Mouse (Mus musculus) neural tube, embryonic 15.5 days (tissue): ENCODE measurements around the gene Mapre3. TPM values are rescaled to one million over a fixed set of nuclear protein-coding genes. Genes with fewer than 3 reads are reported as not detected.

Source experiments
- ATAC-seq: fragments of 200-750 bp; cut with Nextera tagmentation; 2 replicates; pipeline ENCODE4 v1.8.0; 2017; ENCODE audit warnings: mild to moderate bottlenecking, moderate TSS enrichment, moderate library complexity; ENCODE audit not compliant: low FRiP score
- H3K27ac ChIP-seq: fragments of 300-500 bp; sonication (generic); replicated peaks from 2 replicates; pipeline ENCODE4 v1.5.1; 2015; ENCODE audit warnings: mild to moderate bottlenecking, inconsistent platforms
- H3K27me3 ChIP-seq: fragments of 300-500 bp; sonication (generic); replicated peaks from 2 replicates; pipeline ENCODE4 v1.6.1; 2015; ENCODE audit warnings: inconsistent platforms
- H3K36me3 ChIP-seq: fragments of 300-500 bp; sonication (generic); 2 replicates; pipeline ENCODE4 v1.6.1; 2015; ENCODE audit warnings: inconsistent platforms
- H3K4me1 ChIP-seq: fragments of 300-500 bp; sonication (generic); 2 replicates; pipeline ENCODE4 v1.6.1; 2015; ENCODE audit warnings: inconsistent platforms
- H3K4me2 ChIP-seq: fragments of 300-500 bp; sonication (generic); 2 replicates; pipeline ENCODE4 v1.6.1; 2015; ENCODE audit warnings: inconsistent platforms, mild to moderate bottlenecking, moderate library complexity
- H3K4me3 ChIP-seq: fragments of 300-500 bp; sonication (generic); replicated peaks from 2 replicates; pipeline ENCODE4 v1.5.1; 2015; ENCODE audit warnings: mild to moderate bottlenecking, inconsistent platforms
- H3K9ac ChIP-seq: fragments of 300-500 bp; sonication (generic); replicated peaks from 2 replicates; pipeline ENCODE4 v1.6.1; 2015; ENCODE audit warnings: mild to moderate bottlenecking, inconsistent platforms
- H3K9me3 ChIP-seq: fragments of 300-500 bp; sonication (generic); replicated peaks from 2 replicates; pipeline ENCODE4 v1.6.1; 2016; ENCODE audit warnings: inconsistent platforms
- WGBS: fragments of 180-500 bp; shearing (Covaris S2); methylation state at CpG from one replicate; pipeline ENCODE4 v1.1.7; 2015; ENCODE audit warnings: mixed read lengths; 5-methylcytosine and 5-hydroxymethylcytosine counted together
- polyA plus RNA-seq: library from polyadenylated mRNA; unstranded; fragments of >200 nt; fragmentation: Nextera tagmentation; extraction: Ambion mirVana; gene quantifications from 2 replicates; pipeline ENCODE4 v1.2.1, GENCODE M21; 2015

Gene Mapre3
- polyA plus RNA-seq, 1 experiment from 2014 or later, result 164 TPM

- WGBS, result 71% methylated on average over 10 of the region's 10 CpGs
- Histone ChIP-seq H3K27ac (no peak overlapping the region), H3K9ac (no peak overlapping the region), H3K4me1 (peaks cover 6% of the 10 kb centered on the region; the same call in 1 of the 2 replicates), H3K27me3 (no peaks in the 10 kb centered on the region), H3K36me3 (no peaks in the 10 kb centered on the region), H3K4me2 (no peak overlapping the region), H3K4me3 (no peak overlapping the region), H3K9me3 (no peaks in the 10 kb centered on the region)
- no peak for ATAC-seq
These were observed 10.7 kb downstream of the Mapre3 start for GRCm38 (mm10) chr5:30825166-30825565.

GRCm38 (mm10) chr5:30825821-30826220, 11.4 kb downstream of the Mapre3 start:
- H3K9me3 ChIP-seq, result no peaks in the 10 kb centered on the region
- H3K4me1 ChIP-seq, result peaks cover 6% of the 10 kb centered on the region; the same call in 1 of the 2 replicates
- H3K36me3 ChIP-seq, result no peaks in the 10 kb centered on the region
- H3K4me3 ChIP-seq, result no peak overlapping the region
- 74% methylated on average over 6 of the region's 6 CpGs for WGBS
- no peak overlapping the region for H3K9ac ChIP-seq
- no peak overlapping the region for H3K27ac ChIP-seq
- H3K27me3 ChIP-seq, result no peaks in the 10 kb centered on the region
- H3K4me2 ChIP-seq, result no peak overlapping the region
- no peak for ATAC-seq

GRCm38 (mm10) chr5:30833416-30833815, 19.0 kb downstream of the Mapre3 start:
- Histone ChIP-seq H3K4me1 (no peaks in the 10 kb centered on the region), H3K27me3 (no peaks in the 10 kb centered on the region), H3K27ac (no peak overlapping the region), H3K4me3 (no peak overlapping the region), H3K9ac (no peak overlapping the region), H3K36me3 (peaks cover 20% of the 10 kb centered on the region), H3K9me3 (no peaks in the 10 kb centered on the region), H3K4me2 (no peak overlapping the region)
- no peak for ATAC-seq
- WGBS, result 90% methylated on average over 3 of the region's 3 CpGs

- 93% methylated on average over 2 of the region's 2 CpGs for WGBS
- Histone ChIP-seq H3K4me3 (no peak overlapping the region), H3K9me3 (no peaks in the 10 kb centered on the region), H3K4me1 (no peaks in the 10 kb centered on the region), H3K36me3 (peaks cover 20% of the 10 kb centered on the region), H3K9ac (no peak overlapping the region), H3K27ac (no peak overlapping the region), H3K4me2 (no peak overlapping the region), H3K27me3 (no peaks in the 10 kb centered on the region)
- ATAC-seq, result no peak
These were observed 25.3 kb downstream of the Mapre3 start for GRCm38 (mm10) chr5:30839731-30840130.

GRCm38 (mm10) chr5:30841896-30842295, 27.5 kb downstream of the Mapre3 start:
- ATAC-seq, result no peak
- no peak overlapping the region for H3K4me2 ChIP-seq
- no peaks in the 10 kb centered on the region for H3K4me1 ChIP-seq
- no peaks in the 10 kb centered on the region for H3K27me3 ChIP-seq
- H3K36me3 ChIP-seq, result peaks cover 11% of the 10 kb centered on the region
- H3K27ac ChIP-seq, result no peak overlapping the region
- H3K9me3 ChIP-seq, result no peaks in the 10 kb centered on the region
- WGBS, result 57% methylated on average over 3 of the region's 3 CpGs
- H3K4me3 ChIP-seq, result no peak overlapping the region
- no peak overlapping the region for H3K9ac ChIP-seq

- WGBS, result 51% methylated on average over 6 of the region's 6 CpGs
- H3K36me3 ChIP-seq, result no peaks in the 10 kb centered on the region
- H3K27ac ChIP-seq, result no peak overlapping the region
- H3K9me3 ChIP-seq, result no peaks in the 10 kb centered on the region
- H3K27me3 ChIP-seq, result no peaks in the 10 kb centered on the region
- no peak overlapping the region for H3K4me3 ChIP-seq
- H3K4me2 ChIP-seq, result no peak overlapping the region
- H3K9ac ChIP-seq, result no peak overlapping the region
- ATAC-seq, result no peak
- H3K4me1 ChIP-seq, result peaks cover 7% of the 10 kb centered on the region
These were observed 35.6 kb downstream of the Mapre3 start for GRCm38 (mm10) chr5:30849891-30850555.

- H3K4me3 ChIP-seq, result no peak overlapping the region
- H3K27me3 ChIP-seq, result no peaks in the 10 kb centered on the region
- peaks cover 7% of the 10 kb centered on the region for H3K4me1 ChIP-seq
- H3K9me3 ChIP-seq, result no peaks in the 10 kb centered on the region
- 54% methylated on average over 2 of the region's 2 CpGs for WGBS
- ATAC-seq, result no peak
- H3K4me2 ChIP-seq, result no peak overlapping the region
- H3K9ac ChIP-seq, result no peak overlapping the region
- H3K27ac ChIP-seq, result no peak overlapping the region
- H3K36me3 ChIP-seq, result no peaks in the 10 kb centered on the region
These were observed 36.1 kb downstream of the Mapre3 start for GRCm38 (mm10) chr5:30850556-30850925.

GRCm38 (mm10) chr5:30853522-30853921, 39.1 kb downstream of the Mapre3 start:
- Histone ChIP-seq H3K4me1 (peaks cover 12% of the 10 kb centered on the region), H3K27ac (no peak overlapping the region), H3K9me3 (no peaks in the 10 kb centered on the region), H3K9ac (no peak overlapping the region), H3K36me3 (no peaks in the 10 kb centered on the region), H3K4me3 (no peak overlapping the region), H3K27me3 (no peaks in the 10 kb centered on the region), H3K4me2 (no peak overlapping the region)
- WGBS, result 84% methylated on average over 4 of the region's 4 CpGs
- ATAC-seq, result no peak

GRCm38 (mm10) chr5:30855674-30856073, 41.2 kb downstream of the Mapre3 start:
- Histone ChIP-seq H3K36me3 (no peaks in the 10 kb centered on the region), H3K4me3 (no peak overlapping the region), H3K4me2 (no peak overlapping the region), H3K27me3 (no peaks in the 10 kb centered on the region), H3K4me1 (peaks cover 13% of the 10 kb centered on the region), H3K27ac (no peak overlapping the region), H3K9ac (no peak overlapping the region), H3K9me3 (no peaks in the 10 kb centered on the region)
- 58% methylated on average over 3 of the region's 3 CpGs for WGBS
- ATAC-seq, result no peak

GRCm38 (mm10) chr5:30856124-30856523, 41.7 kb downstream of the Mapre3 start:
- H3K9me3 ChIP-seq, result no peaks in the 10 kb centered on the region
- no peak for ATAC-seq
- no peak overlapping the region for H3K4me2 ChIP-seq
- no peaks in the 10 kb centered on the region for H3K27me3 ChIP-seq
- peaks cover 13% of the 10 kb centered on the region; the same call in 1 of the 2 replicates for H3K4me1 ChIP-seq
- H3K27ac ChIP-seq, result no peak overlapping the region
- 84% methylated on average over 2 of the region's 2 CpGs for WGBS
- H3K36me3 ChIP-seq, result no peaks in the 10 kb centered on the region
- H3K9ac ChIP-seq, result no peak overlapping the region
- H3K4me3 ChIP-seq, result no peak overlapping the region

GRCm38 (mm10) chr5:30863852-30864251, 49.4 kb downstream of the Mapre3 start:
- H3K4me2 ChIP-seq, result no peak overlapping the region
- no peak overlapping the region for H3K9ac ChIP-seq
- no peaks in the 10 kb centered on the region for H3K9me3 ChIP-seq
- H3K27me3 ChIP-seq, result no peaks in the 10 kb centered on the region
- H3K4me3 ChIP-seq, result no peak overlapping the region
- peaks cover 54% of the 10 kb centered on the region for H3K36me3 ChIP-seq
- no peak overlapping the region for H3K27ac ChIP-seq
- peaks cover 1% of the 10 kb centered on the region for H3K4me1 ChIP-seq
- no peak for ATAC-seq
- WGBS, result 48% methylated on average over 4 of the region's 4 CpGs

GRCm38 (mm10) chr5:30864322-30864721, 49.9 kb downstream of the Mapre3 start:
- Histone ChIP-seq H3K27me3 (no peaks in the 10 kb centered on the region), H3K36me3 (peaks cover 54% of the 10 kb centered on the region), H3K4me3 (no peak overlapping the region), H3K9ac (no peak overlapping the region), H3K9me3 (no peaks in the 10 kb centered on the region), H3K4me1 (peaks cover 5% of the 10 kb centered on the region), H3K27ac (no peak overlapping the region), H3K4me2 (no peak overlapping the region)
- no peak for ATAC-seq
- WGBS, result 54% methylated on average over 15 of the region's 15 CpGs
